Mouse (Mus musculus) naive thymus-derived CD4-positive, alpha-beta T cell, adult 2 months (primary cell): ENCODE data around the gene Luc7l2.
"Not testable (repeated sequence)": the region's sequence is repeated elsewhere in the genome, so short reads cannot be mapped to it uniquely, and the experiment has no call there.

Experiments used
- DNase-seq: peaks from one replicate; pipeline ENCODE4 v3.0.0-alpha.2; 2011; ENCODE audit warnings: low read depth

Luc7l2 gene

DNA sequence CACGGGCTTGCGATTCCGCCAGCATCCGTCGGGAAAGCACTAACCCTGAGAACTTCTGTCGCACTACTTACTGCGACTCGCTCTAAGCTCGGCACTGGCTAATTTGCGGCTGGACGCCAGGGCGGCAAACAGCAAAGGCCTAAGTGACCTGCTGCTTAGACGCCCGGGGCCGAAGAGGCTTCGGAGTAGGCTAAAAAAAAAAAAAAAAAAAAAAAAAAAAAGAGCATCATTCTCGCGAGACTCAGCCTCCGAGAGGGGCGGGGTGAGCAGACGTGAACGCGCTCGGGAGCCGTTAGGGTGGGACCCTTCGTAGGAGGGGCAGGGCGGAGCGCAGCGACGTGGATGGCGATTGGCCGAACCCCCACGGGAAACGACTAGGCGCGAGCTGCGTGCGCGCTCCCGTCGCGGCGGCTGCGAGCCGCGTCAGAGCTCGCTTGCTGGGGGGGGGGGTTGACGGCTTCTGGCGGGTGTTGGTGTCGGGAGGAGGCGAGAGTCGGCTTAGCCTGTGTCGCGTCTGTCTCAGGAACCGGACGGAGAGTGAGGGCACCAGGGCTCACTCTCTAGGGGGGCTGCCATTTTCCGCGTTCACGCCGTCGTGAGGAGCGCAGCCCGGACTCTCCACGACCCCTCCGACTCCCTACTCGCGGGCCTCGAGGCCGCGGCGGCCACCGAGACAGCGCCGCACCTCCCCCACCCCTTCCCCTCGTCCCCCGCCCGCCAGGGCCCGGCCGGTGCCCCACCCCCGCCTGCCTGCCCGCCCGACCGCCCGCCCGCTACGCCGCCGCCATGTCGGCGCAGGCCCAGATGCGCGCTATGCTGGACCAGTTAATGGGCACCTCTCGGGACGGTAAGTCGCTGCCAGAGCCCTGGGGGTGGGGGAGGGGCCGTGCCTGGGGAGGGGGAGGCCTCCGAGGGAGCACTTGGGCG is at the start of gene Luc7l2:
Gene Luc7l2 (plus strand): TSS at position 273 of the 927 bp plus-strand sequence.
- peak; percentile 98 for DNase-seq

DNA sequence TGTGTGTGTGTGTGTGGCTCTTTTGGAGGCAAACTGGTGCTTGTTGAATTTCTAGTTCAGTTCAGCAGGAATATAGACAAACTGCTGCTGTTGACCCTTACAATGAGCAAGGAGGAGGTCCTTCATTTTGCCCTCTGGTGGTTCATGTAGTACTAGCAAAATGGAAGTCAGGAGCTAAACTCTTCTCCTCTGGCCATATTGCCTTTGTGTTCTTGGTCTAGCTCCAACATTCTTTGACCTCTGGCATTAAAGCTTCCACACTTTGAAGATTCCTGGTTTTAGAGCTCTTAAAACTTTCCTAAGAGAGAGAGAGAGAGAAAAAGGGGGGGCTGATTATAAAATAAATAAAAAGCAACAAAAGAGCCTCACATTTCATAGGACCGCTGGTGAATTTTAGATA is 39.0 kb upstream of the Luc7l2 start:
- DNase-seq, result no peak

DNA sequence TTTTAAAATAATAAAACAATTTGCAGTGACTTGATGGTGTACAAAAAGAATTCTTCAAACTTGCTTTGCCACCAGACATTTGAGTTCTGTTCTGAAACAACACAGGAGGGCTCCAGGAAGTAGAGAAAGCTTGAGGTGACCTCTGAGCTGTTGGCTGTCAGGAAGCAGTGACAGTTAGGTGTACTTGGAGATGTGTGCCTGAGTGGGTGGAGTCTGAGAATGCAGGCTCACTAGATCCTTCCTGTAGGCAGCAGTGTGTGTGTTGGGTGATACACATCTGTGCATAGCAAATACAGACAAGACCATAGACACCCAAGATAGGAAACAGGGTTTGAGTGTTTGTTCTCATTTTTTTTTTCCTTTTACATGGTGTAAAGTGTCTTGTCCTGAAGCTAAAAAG is 38.3 kb upstream of the Luc7l2 start:
- peak; percentile 50 for DNase-seq

GRCm38 (mm10) chr6:38515201-38515600 is 35.9 kb upstream of the Luc7l2 start:
- DNase-seq, result no peak

DNA sequence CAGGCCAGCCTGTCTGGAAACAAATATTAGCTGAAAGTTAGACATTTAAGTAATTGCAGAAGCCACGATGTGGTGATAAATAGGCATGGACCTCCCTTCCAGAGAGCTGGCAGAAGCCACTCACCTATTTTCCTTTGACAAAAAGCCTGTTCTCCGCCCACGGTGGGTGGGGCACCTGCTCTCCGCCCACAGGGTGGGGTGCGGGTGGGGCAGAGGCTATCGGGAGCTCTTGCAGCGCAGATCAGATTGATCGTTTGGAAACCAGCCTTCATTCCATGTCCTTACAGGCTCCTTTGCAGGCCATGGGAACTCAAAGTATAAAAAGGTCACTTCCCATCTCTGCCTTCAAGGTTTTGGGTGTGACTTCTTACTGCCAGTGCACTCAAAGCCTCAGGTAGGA is 27.3 kb upstream of the Luc7l2 start:
- DNase-seq, result no peak

- DNase-seq, result peak; percentile 67
These were observed 19.8 kb upstream of the Luc7l2 start for GRCm38 (mm10) chr6:38531211-38531820.

GRCm38 (mm10) chr6:38532500-38533420 is 18.4 kb upstream of the Luc7l2 start:
- no peak for DNase-seq

DNA sequence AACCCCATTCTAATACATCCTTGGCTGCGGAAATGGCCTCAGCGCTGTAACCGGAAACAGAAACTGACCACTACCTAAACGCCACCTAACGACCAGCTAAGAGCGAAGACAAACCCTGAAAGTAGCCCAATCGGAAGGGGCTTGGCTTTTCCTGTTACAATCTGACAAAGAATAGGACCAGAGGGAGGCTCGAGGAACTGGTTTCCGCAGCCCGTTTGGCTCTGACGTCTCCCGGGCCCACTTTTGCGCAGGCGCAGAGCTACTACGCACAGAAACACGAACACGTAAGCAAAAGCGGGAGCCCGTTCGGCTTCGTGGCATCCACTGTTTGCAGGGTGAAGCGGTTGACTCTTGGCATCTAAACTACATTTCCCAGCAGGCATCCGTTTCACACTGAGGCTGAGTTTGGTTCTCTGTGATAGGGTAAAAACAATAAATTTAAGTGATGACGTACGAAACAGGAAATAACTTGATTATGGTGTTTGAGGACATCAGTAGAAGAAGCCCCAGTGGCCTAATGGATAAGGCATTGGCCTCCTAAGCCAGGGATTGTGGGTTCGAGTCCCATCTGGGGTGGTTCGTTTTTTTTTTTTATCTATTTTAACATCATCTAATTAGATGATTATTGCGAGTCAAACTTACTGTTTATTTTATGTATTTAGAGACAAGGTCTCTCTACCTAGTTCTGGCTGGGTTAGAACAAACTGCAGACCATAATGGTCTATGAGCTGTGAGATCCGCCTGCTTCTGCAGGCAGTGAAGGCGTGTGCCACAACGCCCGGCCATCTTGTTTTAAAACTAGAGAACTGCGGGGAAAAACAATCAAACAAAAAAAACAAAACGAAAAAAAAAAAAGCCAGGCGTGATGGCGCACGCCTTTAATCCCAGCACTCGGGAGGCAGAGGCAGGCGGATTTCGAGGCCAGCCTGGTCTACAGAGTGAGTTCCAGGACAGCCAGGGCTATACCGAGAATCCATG is 17.4 kb upstream of the Luc7l2 start, which contains the start of gene Fmc1:
Gene Fmc1 (plus strand): TSS at position 75 of the 978 bp plus-strand sequence.
- DNase-seq, result peak; percentile 100

- peak; percentile 98 for DNase-seq
These were observed 16.3 kb upstream of the Luc7l2 start for GRCm38 (mm10) chr6:38534640-38535365.

- no peak for DNase-seq
These were observed 15.8 kb upstream of the Luc7l2 start for GRCm38 (mm10) chr6:38535366-38535690.

DNA sequence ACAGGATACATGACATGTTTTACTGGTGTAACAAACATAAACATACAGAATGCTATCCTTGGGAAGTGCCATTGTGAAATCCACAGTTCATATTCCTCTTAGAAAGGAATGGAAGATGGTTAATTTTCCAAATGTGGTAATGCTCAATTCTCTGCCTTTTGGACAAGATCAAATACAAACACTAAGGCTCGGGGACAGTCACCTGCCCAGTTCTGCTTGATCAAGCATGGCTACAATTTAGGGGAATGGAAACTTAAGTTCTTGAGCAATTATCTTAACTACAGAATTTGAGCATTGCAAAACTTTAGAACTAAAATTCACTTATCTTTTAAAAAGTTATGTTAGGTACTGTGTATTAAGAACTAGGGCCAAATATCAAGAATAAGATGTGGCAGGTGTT is 15.3 kb upstream of the Luc7l2 start:
- no peak for DNase-seq

- not testable (repeated sequence) for DNase-seq
These were observed 7.0 kb upstream of the Luc7l2 start for GRCm38 (mm10) chr6:38544141-38544540.

DNA sequence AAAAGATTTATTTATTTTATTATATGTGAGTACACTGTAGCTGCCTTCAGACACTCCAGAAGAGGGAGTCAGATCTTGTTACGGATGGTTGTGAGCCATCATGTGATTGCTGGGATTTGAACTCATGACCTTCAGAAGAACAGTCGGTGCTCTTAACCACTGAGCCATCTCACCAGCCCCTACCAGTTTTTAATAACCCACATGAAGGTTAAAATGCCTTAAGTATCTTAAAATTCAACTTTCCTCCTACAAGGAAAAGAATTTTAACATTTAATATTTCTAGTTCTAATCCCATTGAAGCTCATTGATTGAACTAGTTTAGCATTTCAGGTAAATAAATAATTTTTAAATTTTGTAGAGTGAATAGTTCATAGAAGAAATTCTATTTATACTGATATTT is 4.1 kb upstream of the Luc7l2 start:
- not testable (repeated sequence) for DNase-seq

DNA sequence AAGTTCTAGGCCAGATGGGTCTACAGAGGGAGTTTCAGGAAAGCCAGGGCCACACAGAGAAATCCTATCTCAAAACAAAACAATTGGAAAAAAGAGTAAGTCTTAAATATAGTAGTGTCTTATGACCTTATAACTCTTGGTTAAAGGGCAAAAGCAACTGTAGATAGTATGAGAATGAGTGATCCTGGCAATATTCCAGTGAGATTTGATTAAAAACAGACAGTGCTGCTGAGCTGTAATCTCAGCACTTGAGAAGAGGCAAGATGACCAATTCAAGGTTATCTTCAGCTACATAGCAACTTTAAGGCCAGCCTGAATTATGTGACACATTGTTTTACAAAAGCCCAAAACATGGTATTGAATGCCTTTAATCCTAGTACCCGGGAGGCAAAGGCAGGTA is 3.4 kb upstream of the Luc7l2 start:
- no peak for DNase-seq

DNA sequence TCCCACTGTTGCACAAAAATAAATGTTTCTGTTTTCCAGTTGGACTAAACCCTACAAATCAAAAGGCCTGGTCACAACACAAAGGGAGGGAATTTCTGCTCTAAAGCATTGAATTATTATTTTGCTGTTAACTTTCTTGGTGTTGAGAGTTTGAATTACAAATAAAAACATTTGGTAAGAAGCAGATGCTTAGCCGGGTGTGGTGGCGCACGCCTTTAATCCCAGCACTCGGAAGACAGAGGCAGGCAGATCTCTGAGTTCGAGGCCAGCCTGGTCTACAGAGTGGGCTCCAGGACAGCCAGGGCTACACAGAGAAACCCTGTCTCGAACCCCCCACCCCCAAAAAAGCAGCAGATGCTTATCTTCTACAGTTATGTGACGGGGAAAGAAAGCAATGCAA is 2.5 kb upstream of the Luc7l2 start:
- DNase-seq, result not testable (repeated sequence)

GRCm38 (mm10) chr6:38549840-38550239 is 1.3 kb upstream of the Luc7l2 start:
- not testable (repeated sequence) for DNase-seq

DNA sequence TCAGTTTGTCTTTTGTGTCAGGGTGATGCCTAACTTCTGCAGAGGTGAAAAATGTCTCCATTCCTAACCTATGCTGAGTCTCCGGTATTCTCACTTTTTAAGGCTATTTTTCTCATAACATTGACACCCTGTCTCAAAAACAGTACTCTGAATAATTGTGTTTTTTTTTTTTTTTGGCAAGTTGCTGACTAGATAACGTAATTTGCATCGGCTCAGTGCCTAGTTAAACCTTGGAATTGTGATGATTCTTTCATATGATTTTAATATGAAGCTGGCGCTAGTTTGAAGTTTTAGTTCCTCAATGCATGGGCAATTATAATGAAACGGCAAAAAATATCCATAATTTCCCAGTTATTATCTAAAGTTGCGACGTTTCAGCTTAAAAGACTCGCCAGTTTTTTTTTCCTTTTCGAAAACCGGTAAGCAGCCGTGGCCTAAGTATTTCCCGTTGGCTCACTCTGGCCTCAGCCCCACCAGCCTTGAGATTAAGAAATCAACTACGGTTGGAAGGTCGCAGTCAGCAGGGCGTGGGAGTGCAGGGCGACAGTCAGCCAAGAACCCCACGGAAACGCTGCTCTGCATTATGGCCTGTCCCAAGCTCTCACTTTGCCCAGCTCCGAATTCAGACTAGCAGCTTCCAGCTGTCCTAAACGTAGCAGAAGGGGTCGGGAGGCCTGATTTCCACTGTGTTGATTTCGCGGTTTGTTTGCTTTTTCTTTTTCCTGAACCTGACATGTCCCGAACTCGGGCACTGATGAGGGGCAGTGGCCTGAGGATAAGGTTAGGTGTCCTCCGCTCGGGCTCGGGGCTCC is 678 bp upstream of the Luc7l2 start:
- DNase-seq, result no peak

- peak; percentile 96 for DNase-seq
These were observed 978 bp downstream of the Luc7l2 start for GRCm38 (mm10) chr6:38551989-38552635.

GRCm38 (mm10) chr6:38552636-38553000 is 1.5 kb downstream of the Luc7l2 start:
- DNase-seq, result no peak
